Mouse (Mus musculus) hematopoietic stem cell, adult 5-6 weeks (primary cell): Measurements from ENCODE around the gene Nbeal1. TPM values are rescaled to one million over a fixed set of nuclear protein-coding genes. Genes with fewer than 3 reads are reported as not detected.
"Not testable (repeated sequence)": the region's sequence is repeated elsewhere in the genome, so short reads cannot be mapped to it uniquely, and the experiment has no call there.

Source experiments
- ATAC-seq, 2 experiments: fragments of 125-278 bp in 1 of 2; replicated peaks in 1 of 2; 2 replicates each; pipeline ENCODE4 v1.8.0; 2016 to 2017; ENCODE audit warnings: inconsistent platforms in 2 of 2, mild to moderate bottlenecking in 2 of 2, moderate number of reproducible peaks in 2 of 2, low read depth in 1 of 2, moderate TSS enrichment in 1 of 2; ENCODE audit not compliant: low FRiP score in 2 of 2, poor library complexity in 2 of 2, severe bottlenecking in 2 of 2, insufficient read depth in 1 of 2, low TSS enrichment in 1 of 2
- total RNA-seq: library from RNA; stranded (forward); fragments of 172-1452, 232-1000 nt; gene quantifications from 2 replicates; pipeline ENCODE4 v1.2.3, GENCODE M21; 2017

Gene Nbeal1
- 15.0 and 18.3 TPM in 2 replicates for total RNA-seq

- ATAC-seq = peak; percentile 96 to 97
Observed at GRCm38 (mm10) chr1:60179932-60180783, at the start of gene Nbeal1. TSS of gene Nbeal1 (plus strand) at chr1:60180599.

- ATAC-seq = no peak
Observed at GRCm38 (mm10) chr1:60137346-60137745, 43.1 kb upstream of the Nbeal1 start.

DNA sequence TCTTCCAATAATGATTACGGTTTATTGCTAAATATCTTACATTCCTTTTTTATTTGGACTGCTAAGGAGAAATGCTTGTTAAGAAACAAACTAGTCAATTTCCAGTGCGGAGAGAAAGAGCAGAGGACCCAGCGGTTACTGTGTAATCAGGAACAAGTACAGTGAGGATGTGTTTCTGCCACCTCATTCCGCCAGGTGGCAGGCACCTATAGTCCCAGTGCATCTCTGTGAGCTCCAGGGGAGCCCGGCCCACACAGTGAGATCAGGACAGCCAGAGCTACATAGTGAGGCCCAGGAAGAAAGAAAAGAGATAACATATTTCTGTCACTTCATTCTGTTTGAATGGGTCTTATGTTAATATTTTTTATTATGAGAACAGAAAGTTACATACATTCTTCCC is 27.7 kb upstream of the Nbeal1 start:
- no peak for ATAC-seq

DNA sequence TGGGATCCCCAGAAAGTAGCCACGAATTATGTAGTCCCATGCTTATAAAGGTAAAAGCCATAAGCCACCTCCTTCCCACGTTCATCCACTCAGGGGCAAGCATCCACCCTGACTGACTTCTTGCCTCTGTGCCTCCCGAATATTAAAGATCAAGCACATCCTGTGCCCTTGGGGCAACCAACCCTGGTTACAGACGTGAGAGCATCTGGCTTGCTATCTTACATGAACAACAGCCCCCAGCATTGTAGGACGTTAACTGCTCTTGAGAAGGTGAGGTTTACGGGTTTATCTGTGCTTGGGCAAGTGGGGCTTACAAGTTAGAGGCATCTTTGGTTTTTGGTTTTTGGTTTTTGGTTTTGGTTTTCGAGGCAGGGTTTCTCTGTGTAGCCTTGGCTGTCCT is 23.7 kb upstream of the Nbeal1 start:
- ATAC-seq = no peak

DNA sequence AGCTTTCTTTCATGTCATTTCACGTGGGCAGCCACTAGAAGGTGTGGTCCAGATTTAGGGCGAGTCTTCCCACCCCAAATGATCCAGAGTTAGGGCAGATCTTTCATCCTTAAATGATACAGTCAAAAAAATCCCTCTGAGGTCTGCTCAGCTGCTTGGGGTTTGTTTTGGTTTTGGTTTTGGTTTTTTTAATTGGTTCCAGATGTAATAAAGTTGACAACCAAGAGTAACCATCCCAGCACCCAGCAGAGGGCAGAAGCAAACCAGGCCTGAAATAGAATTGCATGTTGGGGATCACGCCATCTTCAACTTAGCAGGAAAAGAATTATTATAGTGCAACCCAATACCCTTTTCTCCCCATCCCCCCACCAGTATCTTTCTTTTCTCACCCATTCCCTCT is 22.0 kb upstream of the Nbeal1 start:
- ATAC-seq = peak; percentile 88 to 93

- ATAC-seq = no peak
Observed at GRCm38 (mm10) chr1:60163676-60164075, 16.7 kb upstream of the Nbeal1 start.

DNA sequence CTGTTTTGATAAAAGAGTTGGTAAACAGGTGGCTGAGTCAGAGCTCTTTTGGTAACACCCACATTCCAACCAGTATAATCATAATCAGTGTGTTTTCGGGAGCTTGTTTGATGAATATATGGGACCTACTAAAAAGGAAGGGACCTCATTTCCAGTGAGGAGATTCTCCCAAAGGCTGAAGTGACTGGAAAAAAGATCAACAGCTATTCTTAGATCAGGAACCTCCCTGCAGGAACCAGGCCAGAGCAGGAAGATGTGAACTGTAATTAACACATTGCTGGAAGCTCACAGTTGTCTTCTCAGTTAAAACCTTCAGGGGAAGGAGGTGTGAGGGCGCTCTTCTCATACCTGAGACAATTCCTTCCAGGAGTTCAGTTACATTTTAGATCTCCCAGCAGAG is 10.8 kb upstream of the Nbeal1 start:
- no peak for ATAC-seq

DNA sequence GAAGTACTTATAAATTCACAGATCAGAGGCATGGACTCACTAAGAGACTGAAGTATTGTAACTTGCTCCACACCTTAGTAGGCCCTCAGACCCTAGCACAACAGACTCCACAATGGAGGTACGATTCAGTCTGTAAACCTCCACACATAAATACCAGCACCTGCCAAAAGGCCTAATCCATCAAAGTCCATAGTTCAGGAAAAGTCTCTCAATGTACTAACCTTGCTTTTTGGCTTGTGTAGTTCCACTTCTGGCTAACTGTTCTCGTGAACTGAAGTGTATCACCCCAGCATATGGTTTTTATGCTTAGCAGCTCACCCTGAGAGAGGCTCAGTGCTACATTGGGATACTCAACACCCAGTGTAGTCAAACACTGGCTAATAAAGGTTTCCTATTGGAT is 10.1 kb upstream of the Nbeal1 start:
- no peak for ATAC-seq

DNA sequence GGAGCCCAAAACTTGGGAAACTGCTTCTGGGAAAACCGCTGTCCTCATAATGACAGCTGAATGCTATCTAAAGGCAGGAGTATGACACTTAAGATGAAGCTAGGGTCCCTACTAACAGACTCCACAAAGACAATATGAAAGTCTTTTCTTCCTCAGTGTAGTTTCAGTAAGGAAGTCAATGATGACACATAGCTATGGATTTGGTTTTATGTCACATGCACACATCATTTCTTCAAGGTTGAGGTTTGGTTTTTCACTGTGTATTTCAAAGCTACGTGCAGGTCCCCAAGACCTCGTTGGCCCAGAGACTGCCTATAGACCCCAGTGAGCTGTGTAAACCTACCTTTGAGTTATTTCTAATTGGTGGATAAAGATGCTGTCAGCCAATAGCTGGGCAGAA is 7.3 kb upstream of the Nbeal1 start:
- ATAC-seq = no peak

- ATAC-seq = not testable (repeated sequence)
Observed at GRCm38 (mm10) chr1:60177814-60178213, 2.6 kb upstream of the Nbeal1 start.

DNA sequence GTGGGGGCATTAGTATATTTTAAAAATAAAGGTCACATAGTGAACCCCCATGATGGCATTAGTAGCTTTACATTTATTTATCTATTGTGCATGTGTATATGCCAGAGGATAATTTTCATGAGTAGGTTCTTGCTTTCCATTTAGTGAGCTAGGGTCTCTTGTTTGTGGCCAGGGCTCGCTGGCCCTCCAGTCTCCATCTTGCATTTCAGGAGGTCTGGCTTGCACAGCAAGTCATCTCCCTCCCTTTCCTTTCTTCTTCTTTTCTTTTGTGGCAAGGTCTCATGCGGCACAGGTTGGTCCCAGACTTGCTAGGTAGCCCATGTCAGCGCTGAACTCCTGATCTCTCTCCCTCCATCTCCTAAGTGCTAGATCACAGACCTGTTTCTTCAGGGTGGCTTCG is 1.0 kb upstream of the Nbeal1 start:
- no peak for ATAC-seq

GRCm38 (mm10) chr1:60180784-60181221 is 404 bp downstream of the Nbeal1 start:
- ATAC-seq = peak in 1 of 2 experiments; percentile 15; a peak in 2 of 4 replicates

DNA sequence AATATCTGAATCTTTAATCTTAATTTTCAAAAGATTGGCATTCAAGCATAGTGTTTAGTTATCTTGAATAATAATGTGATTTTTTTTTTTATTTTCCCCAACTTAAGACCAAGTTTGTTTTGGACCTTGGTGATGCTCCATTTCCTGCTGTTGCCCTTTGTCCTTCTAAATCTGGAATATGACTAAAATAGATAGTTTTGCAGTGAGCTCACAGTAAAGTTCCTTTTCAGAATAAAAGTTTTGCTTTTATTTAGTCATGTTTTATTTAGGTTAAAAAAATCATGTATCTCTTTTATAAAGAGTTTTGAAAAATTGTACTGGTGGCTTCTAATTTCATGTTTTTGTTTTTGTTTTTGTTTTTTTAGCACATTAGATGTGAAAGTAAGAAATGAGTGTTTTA is 8.1 kb downstream of the Nbeal1 start:
- ATAC-seq = no peak

DNA sequence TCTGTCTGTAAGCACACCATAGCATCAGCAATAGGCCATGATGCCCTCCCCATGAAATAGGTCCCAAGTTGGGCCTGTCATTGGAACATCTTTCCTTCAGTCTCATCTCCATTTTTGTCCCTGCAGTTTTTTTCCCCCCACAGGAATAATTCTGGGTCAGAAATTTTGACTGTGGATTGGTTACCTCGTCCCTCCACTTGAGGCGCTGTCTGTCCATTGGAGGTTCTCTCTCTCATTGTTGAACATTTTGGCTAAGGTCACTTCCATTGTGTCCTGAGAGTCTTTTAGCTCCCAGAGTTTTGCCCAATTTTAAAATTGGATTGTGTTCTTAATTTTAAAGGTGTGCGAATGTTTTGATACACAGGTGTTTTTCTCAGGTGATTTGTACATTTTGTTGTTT is 16.4 kb downstream of the Nbeal1 start:
- no peak for ATAC-seq

DNA sequence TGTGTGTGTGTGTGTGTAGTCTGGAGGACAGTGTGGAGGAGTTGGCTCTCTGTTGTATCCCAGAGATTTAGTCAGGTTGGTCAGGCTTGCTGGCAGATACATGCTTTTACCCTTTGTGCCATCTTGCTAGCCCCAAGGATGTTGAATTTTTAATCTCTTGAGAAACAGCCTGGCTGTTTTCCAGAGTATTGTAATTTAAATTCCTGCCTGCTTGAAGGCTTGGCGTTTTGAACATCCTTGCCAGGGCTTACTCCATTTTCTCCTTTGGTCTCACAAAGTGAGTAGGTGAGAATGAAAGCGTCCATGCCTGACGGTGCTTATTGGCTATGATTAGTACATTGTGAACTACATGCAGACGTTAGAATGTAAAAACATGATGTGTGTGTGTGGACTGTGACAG is 18.6 kb downstream of the Nbeal1 start:
- ATAC-seq = no peak

DNA sequence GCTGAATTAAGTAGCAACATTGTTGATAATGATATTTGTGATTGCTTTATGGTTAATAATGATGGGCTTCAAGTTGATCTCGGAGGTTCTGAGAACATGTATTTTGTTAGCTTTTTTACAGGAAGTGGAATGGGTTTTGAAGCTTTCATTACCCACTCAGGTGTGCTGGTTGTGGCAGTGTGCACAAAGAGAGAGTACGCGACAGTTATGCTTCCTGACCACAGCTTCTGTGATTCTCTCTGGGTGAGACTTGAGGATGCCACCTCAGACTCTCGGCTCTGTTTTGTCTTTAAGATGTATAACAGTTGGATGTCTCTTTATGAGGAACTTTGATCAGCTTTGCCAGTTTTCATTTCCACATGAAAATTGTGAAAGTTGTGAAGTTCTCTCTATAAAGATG is 55.9 kb downstream of the Nbeal1 start:
- ATAC-seq = no peak

- no peak for ATAC-seq
Observed at GRCm38 (mm10) chr1:60240430-60240829, 60.0 kb downstream of the Nbeal1 start.

GRCm38 (mm10) chr1:60268113-60268512 is 87.7 kb downstream of the Nbeal1 start:
- ATAC-seq = no peak

DNA sequence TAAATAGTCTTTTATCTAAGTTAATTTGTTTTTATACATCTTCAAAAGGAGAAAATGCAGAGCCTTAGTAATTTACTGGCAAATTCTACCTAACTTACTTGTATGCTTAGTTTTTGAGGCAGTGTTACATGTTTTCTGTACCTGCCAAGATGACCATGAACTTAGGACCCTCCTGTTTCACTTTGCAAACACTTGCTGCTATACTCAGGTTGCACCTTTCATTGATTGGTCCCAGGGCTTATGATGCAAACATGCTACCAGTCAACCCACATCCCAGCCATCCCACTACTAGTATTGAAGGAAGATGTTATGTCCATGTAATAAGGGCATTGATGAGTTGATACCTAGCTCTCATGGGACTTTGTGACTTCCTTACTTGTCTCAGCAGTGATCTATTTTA is 88.9 kb downstream of the Nbeal1 start:
- no peak for ATAC-seq
